Mouse (Mus musculus): ENCODE measurements around the gene Mvp. TPM values are rescaled to one million over a fixed set of nuclear protein-coding genes. Genes with fewer than 3 reads are reported as not detected.

Gene Mvp
- total RNA-seq, 2 experiments from 2014 or later = 8.6 to 9.5 TPM

GRCm38 (mm10) chr7:126951741-126952140, 62.7 kb downstream of the Mvp start:
- no peak for DNase-seq (ENCODE audit: low spot score in 2 of 2)

DNA sequence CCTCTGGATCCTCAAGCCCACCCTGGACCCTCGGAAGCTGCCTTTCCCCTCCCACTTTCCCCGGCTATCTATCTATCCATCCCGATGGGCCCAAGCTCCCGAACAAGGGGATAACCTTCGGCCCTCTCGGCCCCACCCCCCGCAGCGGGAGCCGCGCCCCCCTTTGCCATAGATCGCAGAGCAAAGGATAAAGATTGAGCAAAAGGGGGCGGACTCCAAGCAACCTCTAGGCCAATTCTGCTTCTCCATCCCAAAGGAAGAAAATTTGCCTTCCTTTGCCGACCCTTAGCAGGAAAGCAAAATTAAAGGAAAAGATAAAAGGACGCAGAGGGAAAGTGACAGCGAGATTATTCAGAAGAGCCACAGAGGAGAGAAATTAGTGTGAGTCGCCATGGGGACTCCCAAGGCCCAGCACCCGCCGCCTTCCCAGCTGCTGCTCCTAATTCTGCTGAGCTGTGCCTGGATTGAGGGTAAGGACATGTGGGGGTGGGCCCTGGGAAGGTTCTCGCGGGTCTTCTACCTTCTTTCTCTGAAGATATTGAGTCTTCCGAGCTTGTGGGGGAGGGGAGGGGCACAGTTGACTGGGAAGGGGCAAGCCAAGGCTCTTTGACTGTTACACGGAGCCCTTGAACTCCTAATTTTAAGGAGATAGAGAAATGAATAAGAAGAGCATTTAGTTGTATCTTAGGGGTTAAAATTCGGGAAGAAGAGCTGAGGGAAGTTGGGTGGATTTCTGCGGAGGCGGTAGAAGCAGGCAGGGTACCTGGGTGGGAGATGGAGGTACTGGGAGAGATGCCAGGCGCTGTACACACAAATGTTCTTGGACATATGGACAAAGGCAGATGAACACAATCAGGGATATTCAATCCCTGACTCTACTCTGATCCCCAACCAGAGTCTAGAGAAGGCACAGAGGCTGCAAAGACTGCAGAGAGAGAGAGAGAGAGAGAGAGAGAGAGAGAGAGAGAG, 63.5 kb downstream of the Mvp start:
- peak in 1 of 2 experiments; percentile 57 for DNase-seq (ENCODE audit: low spot score in 2 of 2)

DNA sequence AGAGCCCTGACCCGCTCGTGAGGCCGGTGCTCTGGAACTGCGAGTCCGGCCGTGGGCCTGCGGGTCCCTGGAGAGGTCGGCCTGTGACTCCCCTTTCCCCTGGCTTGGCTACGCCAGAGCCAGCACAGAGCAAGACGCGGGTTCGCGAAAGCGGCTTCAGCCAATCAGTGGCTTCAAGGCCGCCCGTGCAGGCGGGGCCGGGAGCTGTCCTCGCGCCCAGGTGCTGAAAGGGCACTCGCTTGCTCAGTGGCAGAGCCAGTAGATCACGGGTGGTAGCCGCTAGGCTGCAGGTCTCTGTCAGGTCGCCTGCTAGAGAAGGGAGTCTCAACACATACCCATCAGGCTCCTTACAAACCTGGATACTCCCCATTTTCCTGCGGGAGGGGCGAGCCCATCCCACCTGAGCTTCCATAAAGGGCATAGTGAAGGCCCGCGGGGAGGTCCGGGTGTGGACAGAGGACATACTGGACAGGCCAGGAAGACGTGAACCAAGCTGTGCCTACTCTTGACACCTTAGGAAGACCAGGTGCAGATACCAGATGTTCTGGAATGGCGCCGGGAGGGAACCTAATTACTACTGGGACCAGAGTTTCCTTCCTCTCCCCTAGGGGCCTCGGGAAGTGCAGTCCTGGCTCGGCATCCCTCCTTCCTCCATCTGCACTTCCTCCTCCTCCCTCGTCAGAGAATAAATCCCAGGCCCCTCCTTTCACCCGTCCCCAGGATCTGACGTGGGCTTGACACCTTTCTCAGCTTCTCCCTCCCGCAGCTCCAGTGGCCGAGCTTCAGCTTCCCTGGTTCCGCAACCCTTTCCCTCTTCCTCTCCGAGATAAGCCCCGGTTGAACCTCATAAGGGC, 64.4 kb downstream of the Mvp start, which contains the start of gene Sez6l2:
Gene Sez6l2, plus strand, starts transcription at position 771 of the 854 bp plus-strand sequence.
- peak; percentile 76 to 85 for DNase-seq (ENCODE audit: low spot score in 2 of 2)

DNA sequence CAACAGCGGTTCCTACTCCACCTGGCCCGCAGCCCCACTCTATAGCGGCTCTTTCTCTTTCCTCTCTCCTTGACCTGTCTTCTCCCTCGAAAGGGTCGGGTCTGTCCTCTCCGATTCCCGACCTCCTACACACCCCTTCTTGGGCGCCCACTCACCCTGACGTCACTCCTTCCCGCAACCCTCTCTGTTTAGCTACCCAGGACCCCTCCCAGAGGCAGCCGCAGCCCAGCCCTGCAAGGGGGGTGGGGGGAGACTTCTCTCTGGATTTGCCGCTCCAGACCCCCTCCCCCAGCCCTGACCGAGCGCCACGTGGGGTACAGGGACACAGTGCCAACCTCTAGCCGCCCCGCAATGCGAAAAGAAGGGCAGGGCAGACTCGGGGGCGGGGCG, 65.0 kb downstream of the Mvp start, which contains the start of gene Asphd1:
Gene Asphd1, minus strand, starts transcription at position 180 of the 390 bp plus-strand sequence.
- peak; percentile 67 to 72 for DNase-seq (ENCODE audit: low spot score in 2 of 2)

GRCm38 (mm10) chr7:126948626-126949025, 65.8 kb downstream of the Mvp start:
- no peak for DNase-seq (ENCODE audit: low spot score in 2 of 2)

GRCm38 (mm10) chr7:126946530-126946929, 67.9 kb downstream of the Mvp start:
- DNase-seq (ENCODE audit: low spot score in 2 of 2) = no peak

GRCm38 (mm10) chr7:126941801-126942200, 72.6 kb downstream of the Mvp start:
- DNase-seq (ENCODE audit: low spot score in 2 of 2) = peak in 1 of 2 experiments; percentile 40

GRCm38 (mm10) chr7:126941171-126941570, 73.2 kb downstream of the Mvp start:
- DNase-seq (ENCODE audit: low spot score in 2 of 2) = no peak

Small RNAs within 50 kb of the gene (microRNA-seq; reads per million reads assigned to microRNA genes)
- gene Gm44343 = 0 reads per million in 2 experiments

Other genes starting within 250 kb of the Mvp start
- 1 to 10 TPM; 1.3 to 3.5 TPM for gene Gdpd3, start 248.3 kb downstream of the Mvp start, total RNA-seq (2021)
- 100 to 1,000 TPM; 282 to 325 TPM for gene Ypel3, start 237.7 kb downstream of the Mvp start, total RNA-seq (2021)
- under 1 TPM; 0.56 to 0.63 TPM for gene Tbx6, start 233.1 kb downstream of the Mvp start, total RNA-seq (2021)
- gene Ppp4c, start 222.1 kb downstream of the Mvp start, total RNA-seq (2021) = 10 to 100 TPM; 48.3 to 48.5 TPM
- gene Fam57b, start 217.0 kb downstream of the Mvp start, total RNA-seq (2021) = 10 to 100 TPM; 63.0 to 65.5 TPM
- not detected for gene 4930451I11Rik, start 183.0 kb downstream of the Mvp start, total RNA-seq (2021)
- gene Doc2a, start 167.2 kb downstream of the Mvp start, total RNA-seq (2021) = 10 to 100 TPM; 55.8 to 56.1 TPM
- 10 to 100 TPM; 29.0 to 31.9 TPM for gene Hirip3, start 152.6 kb downstream of the Mvp start, total RNA-seq (2021)
- 10 to 100 TPM; 54.0 to 54.6 TPM for gene Ino80e, start 152.2 kb downstream of the Mvp start, total RNA-seq (2021)
- gene Taok2, start 129.9 kb downstream of the Mvp start, total RNA-seq (2021) = 100 to 1,000 TPM; 150 to 163 TPM
- gene Tmem219, start 91.7 kb downstream of the Mvp start, total RNA-seq (2021) = 10 to 100 TPM; 19.6 to 23.3 TPM
- gene Kctd13, start 85.7 kb downstream of the Mvp start, total RNA-seq (2021) = 100 to 1,000 TPM; 136 to 158 TPM
- 10 to 100 TPM; 39.7 to 43.3 TPM for gene Asphd1, start 65.0 kb downstream of the Mvp start, total RNA-seq (2021)
- gene Sez6l2, start 64.1 kb downstream of the Mvp start, total RNA-seq (2021) = 100 to 1,000 TPM; 407 to 416 TPM
- gene Cdipt, start 38.7 kb downstream of the Mvp start, total RNA-seq (2021) = 100 to 1,000 TPM; 171 to 180 TPM
- under 1 TPM in 1 of 2 experiments, not detected in 1; 0.45 TPM for gene Cdiptos, start 38.5 kb downstream of the Mvp start, total RNA-seq (2021)
- not detected for gene Pagr1b, start 1.9 kb upstream of the Mvp start, total RNA-seq (2021)
- gene Pagr1a, start 2.7 kb upstream of the Mvp start, total RNA-seq (2021) = 10 to 100 TPM; 18.7 to 35.6 TPM
- 10 to 100 TPM; 45.7 to 55.3 TPM for gene Gm42742, start 6.5 kb upstream of the Mvp start, total RNA-seq (2021)
- 100 to 1,000 TPM; 202 to 211 TPM for gene Prrt2, start 6.6 kb upstream of the Mvp start, total RNA-seq (2021)
- gene Maz, start 12.4 kb upstream of the Mvp start, total RNA-seq (2021) = 100 to 1,000 TPM; 205 to 207 TPM
- gene Kif22, start 27.9 kb upstream of the Mvp start, total RNA-seq (2021) = 1 to 10 TPM; 3.6 to 5.7 TPM
- not detected for gene Zg16, start 72.7 kb upstream of the Mvp start, total RNA-seq (2021)
- 1 to 10 TPM; 1.1 to 1.6 TPM for gene AI467606, start 76.7 kb upstream of the Mvp start, total RNA-seq (2021)
- under 1 TPM; 0.54 to 0.63 TPM for gene Qprt, start 107.6 kb upstream of the Mvp start, total RNA-seq (2021)
- under 1 TPM; 0.09 to 0.16 TPM for gene Spn, start 123.2 kb upstream of the Mvp start, total RNA-seq (2021)
- gene Cd2bp2, start 181.4 kb upstream of the Mvp start, total RNA-seq (2021) = 10 to 100 TPM; 88.0 to 90.2 TPM
- gene Tbc1d10b, start 193.8 kb upstream of the Mvp start, total RNA-seq (2021) = 10 to 100 TPM; 90.8 to 94.1 TPM
- 1 to 10 TPM; 2.1 to 3.0 TPM for gene Mylpf, start 194.3 kb upstream of the Mvp start, total RNA-seq (2021)
- gene Zfp553, start 218.4 kb upstream of the Mvp start, total RNA-seq (2021) = 10 to 100 TPM; 21.3 to 22.1 TPM
- gene Sept1, start 218.5 kb upstream of the Mvp start, total RNA-seq (2021) = 1 to 10 TPM; 4.4 to 4.5 TPM
- gene Zfp771, start 229.7 kb upstream of the Mvp start, total RNA-seq (2021) = 10 to 100 TPM; 55.2 to 57.9 TPM
- gene Dctpp1, start 246.1 kb upstream of the Mvp start, total RNA-seq (2021) = 10 to 100 TPM; 20.8 to 23.2 TPM

Data from left cerebral cortex, adult 18-20 months (tissue).